Mouse (Mus musculus) spleen, adult 18-20 months (tissue): ENCODE data around the gene Ten1.

Experiments
- DNase-seq, 2 experiments: peaks; one replicate each; pipeline ENCODE4 v3.0.0; 2022; ENCODE audit warnings: mixed read lengths in 2 of 2

The Ten1 gene

GRCm38 (mm10) chr11:116197584-116197906 is 1.1 kb upstream of the Ten1 start:
- no peak for DNase-seq

- DNase-seq = no peak
These were observed 523 bp upstream of the Ten1 start for GRCm38 (mm10) chr11:116198132-116198531.

- DNase-seq = no peak
These were observed 2.5 kb downstream of the Ten1 start for GRCm38 (mm10) chr11:116201151-116201550.

- DNase-seq = no peak
These were observed 4.5 kb downstream of the Ten1 start for GRCm38 (mm10) chr11:116203150-116203549.

- DNase-seq = no peak
These were observed 8.0 kb downstream of the Ten1 start for GRCm38 (mm10) chr11:116206678-116207077.

- DNase-seq = no peak
These were observed 10.0 kb downstream of the Ten1 start for GRCm38 (mm10) chr11:116208660-116209059.

GRCm38 (mm10) chr11:116209257-116209656 is 10.6 kb downstream of the Ten1 start:
- DNase-seq = no peak

GRCm38 (mm10) chr11:116210696-116211095 is 12.0 kb downstream of the Ten1 start:
- no peak for DNase-seq

- no peak for DNase-seq
These were observed 14.2 kb downstream of the Ten1 start for GRCm38 (mm10) chr11:116212847-116213246.

GRCm38 (mm10) chr11:116213877-116214510 is 15.3 kb downstream of the Ten1 start:
- DNase-seq = no peak

- no peak for DNase-seq
These were observed 16.5 kb downstream of the Ten1 start for GRCm38 (mm10) chr11:116215181-116215580.

- DNase-seq = no peak
These were observed 17.3 kb downstream of the Ten1 start for GRCm38 (mm10) chr11:116215991-116216390.

- DNase-seq = no peak
These were observed 17.9 kb downstream of the Ten1 start for GRCm38 (mm10) chr11:116216549-116216948.

- no peak for DNase-seq
These were observed 19.6 kb downstream of the Ten1 start for GRCm38 (mm10) chr11:116218263-116218662.

GRCm38 (mm10) chr11:116218737-116219400 is 20.2 kb downstream of the Ten1 start:
- DNase-seq = no peak

- DNase-seq = peak in 1 of 2 experiments; percentile 62
These were observed 21.2 kb downstream of the Ten1 start for GRCm38 (mm10) chr11:116219885-116220284.

GRCm38 (mm10) chr11:116221931-116222739 is 23.5 kb downstream of the Ten1 start:
- no peak for DNase-seq

GRCm38 (mm10) chr11:116222740-116223059 is 24.0 kb downstream of the Ten1 start:
- no peak for DNase-seq

- peak; percentile 52 to 85 for DNase-seq
These were observed 27.8 kb downstream of the Ten1 start for GRCm38 (mm10) chr11:116226414-116226813.

GRCm38 (mm10) chr11:116228699-116229098 is 30.0 kb downstream of the Ten1 start:
- DNase-seq = no peak

- DNase-seq = no peak
These were observed 33.8 kb downstream of the Ten1 start for GRCm38 (mm10) chr11:116232427-116232826.

- no peak for DNase-seq
These were observed 36.2 kb downstream of the Ten1 start for GRCm38 (mm10) chr11:116234901-116235300.

- DNase-seq = peak in 1 of 2 experiments; percentile 7
These were observed 39.2 kb downstream of the Ten1 start, which contains the start of gene Evpl for GRCm38 (mm10) chr11:116237742-116238395. Evpl (minus strand) TSS chr11:116238077.
